Mouse (Mus musculus) forebrain, embryonic 12.5 days (tissue): ENCODE data around the gene Gramd1b. TPM values are rescaled to one million over a fixed set of nuclear protein-coding genes. Genes with fewer than 3 reads are reported as not detected.

Experiments
- ATAC-seq: fragments of 200-750 bp; cut with Nextera tagmentation; 2 replicates; pipeline ENCODE4 v1.8.0; 2017; ENCODE audit warnings: moderate TSS enrichment; ENCODE audit not compliant: low FRiP score
- H3K27ac ChIP-seq: fragments of 300-500 bp; sonication (generic); 2 replicates; pipeline ENCODE4 v1.5.1; 2016; ENCODE audit warnings: mild to moderate bottlenecking
- H3K27me3 ChIP-seq: fragments of 300-500 bp; sonication (generic); 2 replicates; pipeline ENCODE4 v1.6.1; 2016; ENCODE audit warnings: mild to moderate bottlenecking
- H3K36me3 ChIP-seq: fragments of 300-500 bp; sonication (generic); replicated peaks from 2 replicates; pipeline ENCODE4 v1.6.1; 2016; ENCODE audit warnings: mild to moderate bottlenecking
- H3K4me1 ChIP-seq: fragments of 300-500 bp; sonication (generic); 2 replicates; pipeline ENCODE4 v1.6.1; 2016
- H3K4me2 ChIP-seq: fragments of 300-500 bp; sonication (generic); 2 replicates; pipeline ENCODE4 v1.6.1; 2016; ENCODE audit warnings: mild to moderate bottlenecking, moderate library complexity
- H3K4me3 ChIP-seq: fragments of 300-500 bp; sonication (generic); replicated peaks from 2 replicates; pipeline ENCODE4 v1.5.1; 2016; ENCODE audit warnings: mild to moderate bottlenecking
- H3K9ac ChIP-seq: fragments of 300-500 bp; sonication (generic); 2 replicates; pipeline ENCODE4 v1.6.1; 2016; ENCODE audit warnings: mild to moderate bottlenecking
- H3K9me3 ChIP-seq: fragments of 300-500 bp; sonication (generic); 2 replicates; pipeline ENCODE4 v1.6.1; 2016
- WGBS: fragments of 180-500 bp; shearing (Covaris S2); methylation state at CpG from one replicate; pipeline ENCODE4 v1.1.7; 2016; 5-methylcytosine and 5-hydroxymethylcytosine counted together
- polyA plus RNA-seq: library from polyadenylated mRNA; unstranded; fragments of >200 nt; fragmentation: Nextera tagmentation; extraction: Ambion mirVana; gene quantifications from 2 replicates; pipeline ENCODE4 v1.2.1, GENCODE M21; 2016

The Gramd1b gene
- polyA plus RNA-seq, 1 experiment from 2014 or later: 4.6 TPM

DNA sequence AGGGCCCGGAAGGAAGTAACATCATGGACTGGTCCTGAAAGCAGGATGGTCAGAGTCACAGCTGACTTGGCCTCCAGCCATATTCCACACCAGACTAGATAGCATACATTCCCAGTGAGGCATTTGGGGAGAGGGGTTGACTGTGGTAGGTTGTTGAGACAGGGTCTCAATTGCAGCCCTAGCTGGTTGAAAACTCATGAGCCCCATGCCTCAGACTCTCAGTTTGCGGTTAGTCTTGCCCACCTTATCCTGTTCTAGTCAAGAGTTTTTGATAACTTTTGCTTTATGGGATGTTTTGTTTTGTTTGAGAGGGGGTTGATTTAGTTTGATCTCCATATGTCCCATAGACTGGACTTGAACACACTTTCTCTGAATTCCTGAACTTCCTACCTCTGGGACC is 103.5 kb downstream of the Gramd1b start:
- no peak overlapping the region for H3K9ac ChIP-seq
- H3K9me3 ChIP-seq: no peaks in the 10 kb centered on the region
- H3K36me3 ChIP-seq: no peaks in the 10 kb centered on the region
- ATAC-seq: no peak
- no peak overlapping the region for H3K4me3 ChIP-seq
- no peaks in the 10 kb centered on the region for H3K27me3 ChIP-seq
- H3K4me2 ChIP-seq: no peak overlapping the region
- H3K4me1 ChIP-seq: no peaks in the 10 kb centered on the region
- 96% methylated on average over 2 of the region's 2 CpGs for WGBS
- no peak overlapping the region for H3K27ac ChIP-seq

DNA sequence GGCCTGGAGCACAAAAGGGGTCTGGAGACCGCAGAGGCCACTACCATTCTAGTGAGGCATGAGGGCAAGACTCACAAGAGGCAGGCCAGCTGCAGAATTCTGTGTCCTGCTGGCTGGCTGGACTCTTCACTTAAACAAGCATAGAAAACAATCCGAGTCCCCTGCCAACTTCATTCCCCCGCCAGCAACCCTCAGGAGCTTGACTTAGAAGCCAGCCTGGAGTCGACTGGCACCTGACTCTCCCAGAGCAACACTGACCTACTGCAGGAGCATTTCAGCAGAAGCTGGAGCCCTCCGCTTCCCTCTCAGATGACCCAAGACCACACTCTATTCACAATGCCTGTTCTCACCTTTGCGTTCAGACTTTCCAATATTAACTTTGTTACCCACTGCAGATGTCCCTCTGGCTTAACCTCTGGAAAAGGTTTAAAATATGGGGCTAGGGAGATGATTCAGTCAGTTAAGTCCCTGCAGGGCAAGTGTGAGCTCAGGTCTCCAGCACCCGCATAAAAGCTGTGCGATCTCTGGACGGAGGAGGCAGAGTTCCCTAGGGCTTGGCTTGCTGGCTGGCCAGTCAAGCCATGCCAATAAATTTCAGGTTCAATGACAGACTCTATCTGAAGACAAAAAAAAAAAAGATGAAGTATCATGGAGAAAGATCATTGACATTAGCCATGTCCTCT is 104.8 kb downstream of the Gramd1b start:
- Histone ChIP-seq H3K27me3 (no peaks in the 10 kb centered on the region), H3K4me2 (no peak overlapping the region), H3K27ac (no peak overlapping the region), H3K4me3 (no peak overlapping the region), H3K9ac (no peak overlapping the region), H3K9me3 (no peaks in the 10 kb centered on the region), H3K4me1 (no peaks in the 10 kb centered on the region), H3K36me3 (no peaks in the 10 kb centered on the region)
- ATAC-seq: no peak
- 90% methylated on average over 9 of the region's 9 CpGs for WGBS

DNA sequence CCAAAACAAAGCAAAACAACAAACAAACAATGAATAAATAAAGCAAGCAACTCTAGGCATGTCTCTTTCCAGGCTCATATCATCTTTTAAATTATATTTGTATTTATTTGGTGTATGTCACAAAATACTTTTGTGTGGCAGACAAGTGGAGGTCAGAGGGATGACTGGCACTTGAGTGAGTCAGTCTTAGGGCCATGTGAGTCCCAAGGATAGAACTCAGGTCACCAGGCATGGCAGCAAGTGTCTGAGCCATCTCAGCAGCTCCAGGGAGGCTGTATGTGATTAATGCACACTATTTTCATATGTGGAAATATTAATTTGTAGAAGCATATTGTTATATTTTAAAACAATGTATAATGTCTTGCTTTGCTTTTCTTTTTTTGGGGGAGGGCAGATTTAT is 106.3 kb downstream of the Gramd1b start:
- no peak for ATAC-seq
- H3K36me3 ChIP-seq: no peaks in the 10 kb centered on the region
- H3K27ac ChIP-seq: no peak overlapping the region
- no peaks in the 10 kb centered on the region for H3K27me3 ChIP-seq
- no peak overlapping the region for H3K4me3 ChIP-seq
- H3K4me1 ChIP-seq: no peaks in the 10 kb centered on the region
- H3K4me2 ChIP-seq: no peak overlapping the region
- no peak overlapping the region for H3K9ac ChIP-seq
- no peaks in the 10 kb centered on the region for H3K9me3 ChIP-seq

DNA sequence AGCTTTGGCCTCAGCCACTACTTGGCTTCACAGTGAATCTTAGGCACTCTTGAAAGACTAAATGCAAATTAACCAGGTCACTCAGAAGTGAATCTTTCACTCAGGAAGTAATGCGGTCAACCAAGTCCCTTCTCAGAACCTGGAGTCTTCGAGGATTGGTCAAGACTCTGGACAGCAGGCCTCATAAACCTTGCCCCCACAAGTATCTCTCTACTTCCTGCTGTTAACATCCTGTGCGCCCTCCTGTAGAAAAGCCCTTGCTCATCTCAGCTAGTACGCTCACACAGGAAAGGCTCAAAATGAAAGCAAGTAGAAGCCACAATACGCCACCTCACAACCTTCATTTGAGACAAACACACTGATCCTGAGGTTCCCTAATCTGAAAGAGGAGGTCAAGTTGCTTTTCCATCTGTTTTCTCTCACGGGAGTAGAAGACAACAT is 107.7 kb downstream of the Gramd1b start:
- Histone ChIP-seq H3K4me2 (no peak overlapping the region), H3K27ac (no peak overlapping the region), H3K4me3 (no peak overlapping the region), H3K27me3 (no peaks in the 10 kb centered on the region), H3K9ac (no peak overlapping the region), H3K9me3 (no peaks in the 10 kb centered on the region), H3K4me1 (no peaks in the 10 kb centered on the region), H3K36me3 (no peaks in the 10 kb centered on the region)
- WGBS: 86% methylated on average over 6 of the region's 6 CpGs
- ATAC-seq: no peak

DNA sequence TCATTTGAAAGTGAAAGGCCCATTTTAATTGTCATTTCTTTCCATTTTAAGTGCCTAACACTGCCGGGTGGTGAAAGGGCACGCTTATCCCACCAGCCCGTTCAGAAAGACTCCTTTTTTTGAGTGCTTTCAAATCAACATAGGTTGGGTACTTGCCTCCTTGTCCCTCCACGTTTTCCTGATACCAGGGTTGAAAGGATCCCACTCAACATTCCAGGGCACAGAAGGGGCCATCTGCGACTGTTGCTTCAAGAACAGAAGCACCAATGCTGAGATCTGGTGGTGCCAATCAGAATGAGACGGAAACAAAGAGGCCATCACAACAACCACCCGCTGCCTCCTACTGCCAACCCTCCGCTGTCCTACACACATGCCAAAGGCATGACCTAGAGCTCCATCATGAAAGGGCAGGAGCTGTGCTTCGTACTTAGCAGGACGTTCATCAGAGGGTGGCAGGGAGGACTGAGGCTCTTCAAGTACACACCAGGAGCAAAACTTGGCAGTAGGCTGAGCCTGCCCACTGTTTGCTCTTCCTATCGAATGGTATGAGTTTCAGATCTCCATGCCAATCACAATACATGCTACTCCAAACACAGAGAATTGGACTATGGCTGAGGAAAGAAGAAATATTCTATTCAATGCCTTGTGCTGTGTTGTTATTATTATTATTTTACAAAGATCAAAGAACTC is 108.7 kb downstream of the Gramd1b start:
- Histone ChIP-seq H3K27ac (no peak overlapping the region), H3K36me3 (no peaks in the 10 kb centered on the region), H3K27me3 (no peaks in the 10 kb centered on the region), H3K4me2 (no peak overlapping the region), H3K9me3 (no peaks in the 10 kb centered on the region), H3K4me3 (no peak overlapping the region), H3K4me1 (no peaks in the 10 kb centered on the region), H3K9ac (no peak overlapping the region)
- WGBS: 79% methylated on average over 11 of the region's 11 CpGs
- ATAC-seq: no peak

DNA sequence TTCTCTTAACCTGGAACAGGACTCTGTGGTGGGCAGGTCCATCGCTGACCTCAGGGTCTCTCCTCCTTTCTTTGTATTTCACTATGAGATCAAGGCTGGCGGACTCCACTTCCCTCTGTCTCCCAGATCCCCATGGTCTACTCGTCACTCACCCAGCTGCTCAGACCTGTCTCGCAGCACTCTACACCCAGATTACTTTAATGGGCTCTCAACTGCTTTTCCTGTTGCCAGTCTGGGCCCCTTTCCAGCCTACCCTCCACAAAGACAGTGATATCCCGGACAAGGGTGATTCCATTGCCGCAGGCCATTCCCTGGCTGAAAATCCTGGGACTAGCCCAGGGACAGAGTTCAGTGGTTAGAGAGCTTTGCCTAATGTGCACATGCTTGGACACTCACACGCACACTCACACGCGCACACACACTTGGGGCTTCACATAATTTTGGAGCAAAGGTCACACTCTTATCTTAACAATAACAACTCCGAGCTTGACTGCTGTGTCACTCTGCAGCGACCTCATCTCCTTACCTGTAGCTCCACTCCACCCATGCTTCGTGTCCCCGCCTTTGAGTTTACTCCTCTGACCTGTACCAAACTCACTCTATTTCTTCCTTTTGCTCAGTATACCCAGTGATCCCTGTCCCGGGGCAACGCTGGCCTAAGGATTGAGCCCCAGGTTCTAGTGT is 110.4 kb downstream of the Gramd1b start:
- H3K9ac ChIP-seq: no peak overlapping the region
- no peak overlapping the region for H3K4me2 ChIP-seq
- no peaks in the 10 kb centered on the region for H3K4me1 ChIP-seq
- H3K27me3 ChIP-seq: no peaks in the 10 kb centered on the region
- no peak for ATAC-seq
- H3K27ac ChIP-seq: no peak overlapping the region
- H3K36me3 ChIP-seq: no peaks in the 10 kb centered on the region
- H3K9me3 ChIP-seq: no peaks in the 10 kb centered on the region
- H3K4me3 ChIP-seq: no peak overlapping the region
- WGBS: 87% methylated on average over 15 of the region's 15 CpGs

DNA sequence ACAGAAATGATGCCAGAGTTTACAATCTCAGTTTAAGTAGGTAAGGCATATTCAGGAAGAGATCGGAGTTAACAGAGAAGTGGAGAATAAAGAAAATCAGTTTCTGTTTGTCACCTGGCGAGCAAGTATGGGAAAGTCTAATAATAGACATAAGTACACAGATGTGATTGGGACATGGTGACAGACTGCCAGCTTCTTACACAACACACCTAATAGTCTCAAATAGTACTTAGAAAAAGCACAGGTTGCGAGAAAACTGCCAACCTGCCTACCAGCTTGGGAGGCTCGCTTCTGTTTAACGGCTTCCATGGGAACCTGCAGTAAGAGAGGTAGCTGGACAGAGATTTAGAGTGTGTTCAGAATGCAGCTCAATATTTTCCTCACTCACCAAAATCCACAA is 112.4 kb downstream of the Gramd1b start:
- ATAC-seq: no peak
- Histone ChIP-seq H3K4me1 (no peaks in the 10 kb centered on the region), H3K4me2 (no peak overlapping the region), H3K9me3 (no peaks in the 10 kb centered on the region), H3K36me3 (no peaks in the 10 kb centered on the region), H3K9ac (no peak overlapping the region), H3K27ac (no peak overlapping the region), H3K4me3 (no peak overlapping the region), H3K27me3 (no peaks in the 10 kb centered on the region)
- 94% methylated on average over 5 of the region's 5 CpGs for WGBS

DNA sequence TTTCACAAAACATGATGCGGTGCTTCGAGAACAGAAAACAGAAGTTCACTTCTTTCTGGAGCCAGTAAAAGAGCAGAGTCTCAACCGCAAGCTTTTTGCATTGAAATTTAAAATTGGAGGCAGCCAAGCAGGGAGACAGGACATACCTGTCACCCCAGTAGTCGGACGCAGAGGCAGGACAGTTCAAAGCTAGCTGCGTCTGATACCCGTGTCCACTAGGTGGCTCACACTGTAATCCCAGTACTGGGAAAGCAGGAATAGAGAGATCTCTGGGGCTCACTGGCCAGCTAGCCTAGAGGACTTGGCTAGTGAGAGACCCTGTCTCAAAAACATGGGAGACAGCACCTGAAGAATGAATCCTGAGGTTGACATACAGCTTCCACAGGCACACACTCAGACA is 115.0 kb downstream of the Gramd1b start:
- WGBS: 91% methylated on average over 7 of the region's 7 CpGs
- no peak overlapping the region for H3K4me3 ChIP-seq

DNA sequence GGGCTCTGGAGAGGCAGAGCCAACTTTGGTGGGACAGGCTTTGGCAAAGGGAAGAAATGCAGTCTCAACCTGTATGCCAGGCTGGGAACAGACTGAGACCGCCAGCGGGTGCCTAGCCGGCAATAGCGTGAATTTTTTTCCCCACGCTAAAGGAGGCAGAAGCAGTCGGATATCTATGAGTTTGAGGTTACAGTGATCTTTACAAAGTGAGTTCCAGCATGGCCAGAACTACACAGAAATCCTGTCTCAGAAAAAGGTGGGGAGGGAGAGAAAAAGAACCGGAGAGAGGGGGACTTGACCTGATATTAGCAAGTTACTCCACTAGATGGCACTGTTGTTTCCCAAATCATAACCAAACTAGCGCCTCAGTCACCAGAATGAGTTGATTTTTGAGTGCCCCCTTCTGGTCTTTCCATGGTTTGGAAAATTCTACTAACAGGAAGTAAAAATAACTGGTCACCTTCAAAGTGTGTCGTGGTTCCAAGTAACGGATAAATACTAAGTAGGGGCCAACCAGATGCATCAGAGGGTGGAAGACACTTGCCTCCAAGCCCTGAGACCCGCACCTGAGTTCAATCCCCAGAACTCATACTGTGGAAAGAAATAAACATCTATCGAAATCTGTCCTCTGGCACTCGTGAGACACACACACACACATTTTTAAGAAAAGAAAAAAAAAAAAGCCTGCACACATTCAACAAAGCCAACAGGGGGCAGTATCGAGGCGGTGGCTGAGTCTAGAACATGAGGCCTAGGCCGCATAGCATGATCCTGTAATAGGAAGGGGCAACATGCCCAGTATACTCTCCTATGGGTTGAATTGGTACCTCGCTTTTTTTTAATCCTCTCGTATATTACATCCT is 116.0 kb downstream of the Gramd1b start:
- Histone ChIP-seq H3K36me3 (no peaks in the 10 kb centered on the region), H3K4me2 (peak overlapping the region; percentile 87), H3K9me3 (no peaks in the 10 kb centered on the region), H3K4me3 (peak overlapping the region; percentile 59), H3K9ac (peak overlapping the region; percentile 69), H3K27ac (peak overlapping the region; percentile 44; the same call in 1 of the 2 replicates), H3K4me1 (no peaks in the 10 kb centered on the region), H3K27me3 (no peaks in the 10 kb centered on the region)
- ATAC-seq: peak; percentile 56; the same call in 1 of the 2 replicates
- 37% methylated on average over 18 of the region's 18 CpGs for WGBS

More for the DNA sequence above, 115.0 kb downstream of the Gramd1b start:
- ATAC-seq: no peak
- H3K27me3 ChIP-seq: no peaks in the 10 kb centered on the region
- H3K4me1 ChIP-seq: no peaks in the 10 kb centered on the region
- H3K4me2 ChIP-seq: no peak overlapping the region
- no peak overlapping the region for H3K9ac ChIP-seq
- no peak overlapping the region for H3K27ac ChIP-seq
- no peaks in the 10 kb centered on the region for H3K9me3 ChIP-seq
- H3K36me3 ChIP-seq: no peaks in the 10 kb centered on the region

DNA sequence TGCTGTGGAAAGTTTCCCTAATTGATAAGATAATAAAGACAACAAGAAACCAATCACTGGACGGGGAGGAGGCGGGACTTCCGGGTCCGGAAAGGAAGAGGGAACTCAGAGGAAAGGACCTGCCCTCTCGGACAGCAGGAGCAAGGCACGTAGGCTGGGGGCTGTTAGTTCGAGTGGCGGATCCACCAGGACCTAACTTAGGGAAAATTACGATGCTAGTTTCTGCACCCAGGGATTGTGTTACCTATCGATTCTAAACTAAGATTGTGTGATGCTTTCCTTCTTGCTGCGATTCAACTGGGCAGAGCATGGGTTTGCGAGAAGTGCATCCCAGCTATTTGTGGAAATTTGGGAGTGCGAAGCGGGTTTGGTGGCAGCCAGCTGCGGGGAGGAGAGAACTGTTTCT is 116.7 kb downstream of the Gramd1b start:
- peak overlapping the region; percentile 44; the same call in 1 of the 2 replicates for H3K27ac ChIP-seq
- H3K4me3 ChIP-seq: peak overlapping the region; percentile 59
- no peaks in the 10 kb centered on the region for H3K4me1 ChIP-seq
- no peaks in the 10 kb centered on the region for H3K36me3 ChIP-seq
- WGBS: under 1% methylated on average over 15 of the region's 15 CpGs
- no peaks in the 10 kb centered on the region for H3K9me3 ChIP-seq
- ATAC-seq: peak; percentile 81
- H3K27me3 ChIP-seq: no peaks in the 10 kb centered on the region
- H3K9ac ChIP-seq: peak overlapping the region; percentile 69
- H3K4me2 ChIP-seq: peak overlapping the region; percentile 87

DNA sequence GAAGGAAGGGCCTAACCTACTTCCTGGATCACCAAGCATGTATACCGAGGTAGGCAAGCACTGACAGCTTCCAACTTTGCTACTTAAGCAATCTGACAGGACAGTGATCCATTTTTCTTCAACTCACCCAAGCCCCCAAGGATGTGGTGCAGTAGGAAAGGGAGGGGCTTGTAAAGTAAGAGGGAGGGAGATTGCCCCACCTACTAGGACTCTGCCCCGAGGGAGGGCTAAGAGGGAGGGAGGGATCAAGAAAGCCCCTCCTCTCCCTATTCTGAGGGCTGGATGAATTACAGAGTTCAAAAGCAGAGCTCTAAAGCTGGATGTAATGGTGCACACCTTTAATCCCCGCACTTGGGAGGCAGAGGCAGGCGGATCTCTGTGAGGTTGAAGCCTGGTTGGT is 117.6 kb downstream of the Gramd1b start:
- Histone ChIP-seq H3K4me3 (no peak overlapping the region), H3K9ac (no peak overlapping the region), H3K9me3 (no peaks in the 10 kb centered on the region), H3K27me3 (no peaks in the 10 kb centered on the region), H3K4me1 (no peaks in the 10 kb centered on the region), H3K27ac (no peak overlapping the region), H3K36me3 (no peaks in the 10 kb centered on the region), H3K4me2 (no peak overlapping the region)
- no peak for ATAC-seq
- WGBS: 93% methylated on average over 4 of the region's 4 CpGs

DNA sequence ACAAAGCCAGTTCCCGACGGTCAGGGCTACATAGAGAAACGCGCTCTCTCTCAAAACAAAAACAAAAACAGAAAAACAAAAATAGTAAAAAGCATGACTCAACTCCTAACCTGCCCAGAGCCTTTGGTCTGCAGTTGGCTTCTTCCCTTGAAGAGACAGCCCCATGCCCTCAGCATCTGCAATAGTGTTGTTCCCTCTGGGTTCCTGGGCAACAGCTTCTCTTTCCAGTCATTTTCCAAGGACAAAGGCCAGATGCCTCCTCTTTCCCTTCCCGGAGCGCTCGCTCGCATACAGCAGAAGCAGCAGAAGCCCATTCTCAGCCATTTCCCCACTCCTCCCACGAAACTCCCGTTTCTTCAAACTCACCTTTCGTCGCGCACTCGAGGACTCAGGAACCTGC is 118.3 kb downstream of the Gramd1b start:
- Histone ChIP-seq H3K27ac (no peak overlapping the region), H3K27me3 (no peaks in the 10 kb centered on the region), H3K36me3 (no peaks in the 10 kb centered on the region), H3K4me3 (no peak overlapping the region), H3K9ac (no peak overlapping the region), H3K9me3 (no peaks in the 10 kb centered on the region), H3K4me2 (no peak overlapping the region), H3K4me1 (no peaks in the 10 kb centered on the region)
- 95% methylated on average over 14 of the region's 14 CpGs for WGBS
- no peak for ATAC-seq
